Mouse (Mus musculus): ENCODE measurements around the gene Elk4. TPM values are rescaled to one million over a fixed set of nuclear protein-coding genes. Genes with fewer than 3 reads are reported as not detected.

Gene Elk4
- total RNA-seq, 2 experiments from 2014 or later, result 94.4 to 96.8 TPM

- ATAC-seq (replicated peaks; ENCODE audit: low FRiP score, poor library complexity, severe bottlenecking), result peak; percentile 86
Measured at GRCm38 (mm10) chr1:131981378-131982013, 25.9 kb upstream of the Elk4 start.

GRCm38 (mm10) chr1:131982907-131983306 lies 24.5 kb upstream of the Elk4 start:
- ATAC-seq (replicated peaks; ENCODE audit: low FRiP score, poor library complexity, severe bottlenecking), result peak; percentile 86

- no peak for ATAC-seq (replicated peaks; ENCODE audit: low FRiP score, poor library complexity, severe bottlenecking)
Measured at GRCm38 (mm10) chr1:131983806-131984205, 23.6 kb upstream of the Elk4 start.

GRCm38 (mm10) chr1:131987432-131987831 lies 20.0 kb upstream of the Elk4 start:
- no peak for ATAC-seq (replicated peaks; ENCODE audit: low FRiP score, poor library complexity, severe bottlenecking)

- ATAC-seq (replicated peaks; ENCODE audit: low FRiP score, poor library complexity, severe bottlenecking), result no peak
Measured at GRCm38 (mm10) chr1:131989476-131989875, 17.9 kb upstream of the Elk4 start.

GRCm38 (mm10) chr1:131990083-131990760 lies 17.2 kb upstream of the Elk4 start:
- no peak for ATAC-seq (replicated peaks; ENCODE audit: low FRiP score, poor library complexity, severe bottlenecking)

GRCm38 (mm10) chr1:131992561-131993001 lies 14.8 kb upstream of the Elk4 start:
- no peak for ATAC-seq (replicated peaks; ENCODE audit: low FRiP score, poor library complexity, severe bottlenecking)

- no peak for ATAC-seq (replicated peaks; ENCODE audit: low FRiP score, poor library complexity, severe bottlenecking)
Measured at GRCm38 (mm10) chr1:131993169-131994040, 14.0 kb upstream of the Elk4 start.

GRCm38 (mm10) chr1:131995062-131995461 lies 12.3 kb upstream of the Elk4 start:
- peak; percentile 79 for ATAC-seq (replicated peaks; ENCODE audit: low FRiP score, poor library complexity, severe bottlenecking)

- ATAC-seq (replicated peaks; ENCODE audit: low FRiP score, poor library complexity, severe bottlenecking), result no peak
Measured at GRCm38 (mm10) chr1:132000506-132000905, 6.9 kb upstream of the Elk4 start.

GRCm38 (mm10) chr1:132001880-132002330 lies 5.5 kb upstream of the Elk4 start:
- 0 out of 2 replicates have a peak, but pooled peaks have one; percentile 22 for ATAC-seq (replicated peaks; ENCODE audit: low FRiP score, poor library complexity, severe bottlenecking)

- no peak for ATAC-seq (replicated peaks; ENCODE audit: low FRiP score, poor library complexity, severe bottlenecking)
Measured at GRCm38 (mm10) chr1:132003111-132003510, 4.3 kb upstream of the Elk4 start.

GRCm38 (mm10) chr1:132003817-132004216 lies 3.6 kb upstream of the Elk4 start:
- ATAC-seq (replicated peaks; ENCODE audit: low FRiP score, poor library complexity, severe bottlenecking), result no peak

GRCm38 (mm10) chr1:132004574-132005180 lies 2.7 kb upstream of the Elk4 start:
- ATAC-seq (replicated peaks; ENCODE audit: low FRiP score, poor library complexity, severe bottlenecking), result no peak

GRCm38 (mm10) chr1:132005466-132005865 lies 1.9 kb upstream of the Elk4 start:
- no peak for ATAC-seq (replicated peaks; ENCODE audit: low FRiP score, poor library complexity, severe bottlenecking)

GRCm38 (mm10) chr1:132006046-132006445 lies 1.4 kb upstream of the Elk4 start:
- ATAC-seq (replicated peaks; ENCODE audit: low FRiP score, poor library complexity, severe bottlenecking), result no peak

GRCm38 (mm10) chr1:132006721-132007120 lies 686 bp upstream of the Elk4 start:
- no peak for ATAC-seq (replicated peaks; ENCODE audit: low FRiP score, poor library complexity, severe bottlenecking)

- peak; percentile 75 for ATAC-seq (replicated peaks; ENCODE audit: low FRiP score, poor library complexity, severe bottlenecking)
Measured at GRCm38 (mm10) chr1:132007828-132008827, 721 bp downstream of the Elk4 start.

Data from erythroblast, adult 5-6 weeks (primary cell).